Mouse (Mus musculus) CD8-positive naive resting alpha-beta T cell, adult 57 days (primary cell): ENCODE measurements around the gene Csnk2a1. TPM values are rescaled to one million over a fixed set of nuclear protein-coding genes. Genes with fewer than 3 reads are reported as not detected.

ENCODE experiments used
- total RNA-seq: library from RNA; stranded (reverse); gene quantifications from one replicate; pipeline ENCODE4 v1.2.4, GENCODE M21; 2023

Gene Csnk2a1
- total RNA-seq, result 102 TPM

GRCm38 (mm10) chr2:152226248-152227050 is at the start of gene Csnk2a1:
Gene Csnk2a1, plus strand, starts transcription at chr2:152226839.

GRCm38 (mm10) chr2:152293727-152294475 is 67.3 kb downstream of the Csnk2a1 start, which contains the start of gene Tbc1d20:
Gene Tbc1d20, plus strand, starts transcription at chr2:152293828.

Other genes starting within 250 kb of the Csnk2a1 start
- gene Fam110a, start 246.6 kb upstream of the Csnk2a1 start, total RNA-seq, result 5.9 TPM
- 2.8 TPM for gene Slc52a3, start 230.3 kb upstream of the Csnk2a1 start, total RNA-seq
- gene Scrt2, start 145.3 kb upstream of the Csnk2a1 start, total RNA-seq, result not detected
- gene Srxn1, start 121.3 kb upstream of the Csnk2a1 start, total RNA-seq, result 0.24 TPM
- not detected for gene Tcf15, start 83.3 kb upstream of the Csnk2a1 start, total RNA-seq
- 44.0 TPM for gene Tbc1d20, start 67.0 kb downstream of the Csnk2a1 start, total RNA-seq
- 215 TPM for gene Rbck1, start 105.8 kb downstream of the Csnk2a1 start, total RNA-seq
- gene Trib3, start 117.2 kb downstream of the Csnk2a1 start, total RNA-seq, result 10.8 TPM
- not detected for gene Nrsn2, start 149.8 kb downstream of the Csnk2a1 start, total RNA-seq
- 1.2 TPM for gene Sox12, start 171.2 kb downstream of the Csnk2a1 start, total RNA-seq
- 2.9 TPM for gene Zcchc3, start 188.2 kb downstream of the Csnk2a1 start, total RNA-seq
- gene 6820408C15Rik, start 188.7 kb downstream of the Csnk2a1 start, total RNA-seq, result not detected
- gene Defb23, start 237.8 kb downstream of the Csnk2a1 start, total RNA-seq, result not detected